Mouse (Mus musculus) myocyte (in vitro differentiated cells): ENCODE data around the gene Slc12a8. TPM values are rescaled to one million over a fixed set of nuclear protein-coding genes. Genes with fewer than 3 reads are reported as not detected.

Experiments
- H3K27me3 ChIP-seq: one replicate; pipeline ENCODE4 v1.6.1; 2011; ENCODE audit not compliant: control insufficient read depth, insufficient read depth, insufficient read length
- H3K36me3 ChIP-seq: one replicate; pipeline ENCODE4 v1.6.1; 2011; ENCODE audit not compliant: control insufficient read depth, insufficient read depth
- H3K4me2 ChIP-seq: one replicate; pipeline ENCODE4 v1.6.1; 2011; ENCODE audit warnings: low read depth, control low read depth
- H3K4me3 ChIP-seq: one replicate; pipeline ENCODE4 v1.5.1; 2011; ENCODE audit warnings: mild to moderate bottlenecking, control low read depth, moderate library complexity
- H3K79me2 ChIP-seq: one replicate; pipeline ENCODE4 v1.6.1; 2011; ENCODE audit not compliant: control insufficient read depth, insufficient read depth
- H3ac ChIP-seq: one replicate; pipeline ENCODE4 v1.6.1; 2011; ENCODE audit not compliant: control insufficient read depth, insufficient read length
- CEBPB ChIP-seq: IDR thresholded peaks from 2 replicates; pipeline ENCODE4 v1.6.1; 2011; ENCODE audit warnings: mild to moderate bottlenecking, moderate library complexity; ENCODE audit not compliant: poor library complexity, insufficient read depth, severe bottlenecking
- E2F4 ChIP-seq: IDR thresholded peaks from one replicate; pipeline ENCODE4 v1.6.1; 2011; ENCODE audit warnings: mild to moderate bottlenecking, control low read depth, moderate library complexity; ENCODE audit not compliant: insufficient read depth
- MAX ChIP-seq: IDR thresholded peaks from one replicate; pipeline ENCODE4 v1.6.1; 2011; ENCODE audit warnings: low read depth, mild to moderate bottlenecking, control low read depth
- MYOD1 ChIP-seq, 3 experiments: IDR thresholded peaks; one replicate each; pipeline ENCODE4 v1.6.1; 2011; ENCODE audit warnings: control low read depth in 2 of 3, low read depth in 2 of 3, mild to moderate bottlenecking in 2 of 3, moderate library complexity in 1 of 3; ENCODE audit not compliant: insufficient read length in 2 of 3, control insufficient read depth in 1 of 3
- MYOG ChIP-seq, 3 experiments: IDR thresholded peaks; one replicate each; pipeline ENCODE4 v1.6.1; 2011; ENCODE audit warnings: control low read depth in 2 of 3, low read depth in 2 of 3, mild to moderate bottlenecking in 2 of 3; ENCODE audit not compliant: insufficient read length in 2 of 3, control insufficient read depth in 1 of 3, insufficient read depth in 1 of 3
- POLR2A ChIP-seq: IDR thresholded peaks from one replicate; pipeline ENCODE4 v1.6.1; 2011; ENCODE audit warnings: low read depth, mild to moderate bottlenecking, control low read depth, moderate library complexity; ENCODE audit not compliant: insufficient read length
- POLR2AphosphoS2 ChIP-seq: IDR thresholded peaks from one replicate; pipeline ENCODE4 v1.6.1; 2011; ENCODE audit warnings: low read depth, control low read depth; ENCODE audit not compliant: insufficient read length
- REST ChIP-seq: IDR thresholded peaks from one replicate; pipeline ENCODE4 v1.6.1; 2011; ENCODE audit warnings: mild to moderate bottlenecking, control low read depth, moderate library complexity; ENCODE audit not compliant: insufficient read depth, insufficient read length
- SRF ChIP-seq: IDR thresholded peaks from one replicate; pipeline ENCODE4 v1.6.1; 2011; ENCODE audit warnings: low read depth; ENCODE audit not compliant: control insufficient read depth, insufficient read length
- TCF12 ChIP-seq: IDR thresholded peaks from one replicate; pipeline ENCODE4 v1.6.1; 2011; ENCODE audit warnings: mild to moderate bottlenecking, control low read depth; ENCODE audit not compliant: poor library complexity, insufficient read depth, severe bottlenecking
- TCF3 ChIP-seq: IDR thresholded peaks from one replicate; pipeline ENCODE4 v1.6.1; 2011; ENCODE audit warnings: low read depth, control low read depth; ENCODE audit not compliant: insufficient read length
- USF1 ChIP-seq: IDR thresholded peaks from one replicate; pipeline ENCODE4 v1.6.1; 2011; ENCODE audit warnings: low read depth, mild to moderate bottlenecking, control low read depth, moderate library complexity
- polyA plus RNA-seq: library from polyadenylated mRNA; unstranded; fragments of >200 nt; fragmentation: generic; extraction: Trizol; gene quantifications from one replicate; pipeline ENCODE4 v1.2.1, GENCODE M21; 2012; ENCODE audit warnings: missing spikeins

Slc12a8 gene
- polyA plus RNA-seq, 1 experiment = 0.42 TPM

GRCm38 (mm10) chr16:33641779-33642178 lies 124.7 kb downstream of the Slc12a8 start:
- no peak overlapping the region for H3K4me3 ChIP-seq
- H3K36me3 ChIP-seq = no peaks in the 10 kb centered on the region
- H3K27me3 ChIP-seq = no peaks in the 10 kb centered on the region
- TF ChIP-seq REST = no peak
- TF ChIP-seq E2F4 = no peak
- TF ChIP-seq TCF3 = no peak
- TF ChIP-seq TCF12 = no peak
- no peak overlapping the region for H3ac ChIP-seq
- H3K79me2 ChIP-seq = no peaks in the 10 kb centered on the region
- H3K4me2 ChIP-seq = no peak overlapping the region

- Histone ChIP-seq H3K4me3 (no peak overlapping the region), H3ac (no peak overlapping the region), H3K79me2 (no peaks in the 10 kb centered on the region), H3K27me3 (no peaks in the 10 kb centered on the region), H3K4me2 (no peak overlapping the region), H3K36me3 (no peaks in the 10 kb centered on the region)
- TF ChIP-seq TCF12 (no peak), POLR2AphosphoS2 (no peak), MYOG (IDR thresholded peaks at IDR 0.05; ENCODE audit: control insufficient read depth in 1 of 3, insufficient read depth in 1 of 3, insufficient read length in 2 of 3, low read depth in 2 of 3) (no peak)
These were observed 136.0 kb downstream of the Slc12a8 start for GRCm38 (mm10) chr16:33653116-33653515.

- TF ChIP-seq CEBPB (no peak), SRF (no peak), USF1 (no peak), MAX (no peak), POLR2AphosphoS2 (no peak), REST (no peak), TCF3 (no peak)
- H3K4me2 ChIP-seq = no peak overlapping the region
- H3K36me3 ChIP-seq = no peaks in the 10 kb centered on the region
- no peaks in the 10 kb centered on the region for H3K79me2 ChIP-seq
- H3K4me3 ChIP-seq = no peak overlapping the region
- H3K27me3 ChIP-seq = no peaks in the 10 kb centered on the region
- H3ac ChIP-seq = no peak overlapping the region
These were observed 138.3 kb downstream of the Slc12a8 start for GRCm38 (mm10) chr16:33655443-33655842.

- H3K79me2 ChIP-seq = no peaks in the 10 kb centered on the region
- H3K27me3 ChIP-seq = no peaks in the 10 kb centered on the region
- no peak overlapping the region for H3ac ChIP-seq
- no peaks in the 10 kb centered on the region for H3K36me3 ChIP-seq
- H3K4me2 ChIP-seq = no peak overlapping the region
- TF ChIP-seq E2F4 (no peak), TCF3 (no peak)
- H3K4me3 ChIP-seq = no peak overlapping the region
These were observed 140.1 kb downstream of the Slc12a8 start for GRCm38 (mm10) chr16:33657191-33657590.

- Histone ChIP-seq H3ac (no peak overlapping the region), H3K4me3 (no peak overlapping the region), H3K79me2 (no peaks in the 10 kb centered on the region), H3K4me2 (no peak overlapping the region), H3K36me3 (no peaks in the 10 kb centered on the region), H3K27me3 (no peaks in the 10 kb centered on the region)
- no peak for TF ChIP-seq MYOD1 (IDR thresholded peaks at IDR 0.05; ENCODE audit: control insufficient read depth in 1 of 3, insufficient read length in 2 of 3, low read depth in 2 of 3)
- TF ChIP-seq REST = no peak
- no peak for TF ChIP-seq USF1
These were observed 141.0 kb downstream of the Slc12a8 start for GRCm38 (mm10) chr16:33658121-33658520.

GRCm38 (mm10) chr16:33659521-33659920 lies 142.4 kb downstream of the Slc12a8 start:
- Histone ChIP-seq H3K36me3 (no peaks in the 10 kb centered on the region), H3K79me2 (no peaks in the 10 kb centered on the region), H3ac (no peak overlapping the region), H3K4me2 (no peak overlapping the region), H3K4me3 (no peak overlapping the region), H3K27me3 (no peaks in the 10 kb centered on the region)
- TF ChIP-seq CEBPB (no peak), TCF12 (no peak), SRF (no peak), POLR2AphosphoS2 (no peak), MYOD1 (IDR thresholded peaks at IDR 0.05; ENCODE audit: control insufficient read depth in 1 of 3, insufficient read length in 2 of 3, low read depth in 2 of 3) (no peak), MYOG (IDR thresholded peaks at IDR 0.05; ENCODE audit: control insufficient read depth in 1 of 3, insufficient read depth in 1 of 3, insufficient read length in 2 of 3, low read depth in 2 of 3) (no peak), TCF3 (no peak), E2F4 (no peak), REST (no peak), POLR2A (no peak), MAX (no peak), USF1 (no peak)
